Mouse (Mus musculus) forebrain, embryonic 14.5 days (tissue): ENCODE data around the gene Slc35g3. TPM values are rescaled to one million over a fixed set of nuclear protein-coding genes. Genes with fewer than 3 reads are reported as not detected.

Experiments
- ATAC-seq: fragments of 200-750 bp; cut with Nextera tagmentation; 2 replicates; pipeline ENCODE4 v1.8.0; 2017; ENCODE audit warnings: mild to moderate bottlenecking, moderate library complexity
- DNase-seq: peaks from one replicate; pipeline ENCODE4 v3.0.0-alpha.2; 2015; ENCODE audit warnings: low spot score
- H3K27ac ChIP-seq: fragments of 300-500 bp; sonication (generic); 2 replicates; pipeline ENCODE4 v1.5.1; 2014; ENCODE audit warnings: low read depth, mild to moderate bottlenecking, control low read depth, low read length, moderate library complexity
- H3K27me3 ChIP-seq: fragments of 300-500 bp; sonication (generic); replicated peaks from 2 replicates; pipeline ENCODE4 v1.6.1; 2014; ENCODE audit warnings: low read length, control low read depth, mixed read lengths; ENCODE audit not compliant: control insufficient read depth, insufficient read depth
- H3K36me3 ChIP-seq: fragments of 300-500 bp; sonication (generic); 2 replicates; pipeline ENCODE4 v1.6.1; 2014; ENCODE audit warnings: low read length, control low read depth; ENCODE audit not compliant: control insufficient read depth, insufficient read depth
- H3K4me1 ChIP-seq: fragments of 300-500 bp; sonication (generic); 2 replicates; pipeline ENCODE4 v1.6.1; 2014; ENCODE audit warnings: antibody characterized with exemption, low read length, control low read depth; ENCODE audit not compliant: control insufficient read depth, insufficient read depth
- H3K4me2 ChIP-seq: fragments of 300-500 bp; sonication (generic); 2 replicates; pipeline ENCODE4 v1.6.1; 2014; ENCODE audit warnings: mild to moderate bottlenecking, control low read depth, low read length
- H3K4me3 ChIP-seq: fragments of 300-500 bp; sonication (generic); 2 replicates; pipeline ENCODE4 v1.5.1; 2014; ENCODE audit warnings: low read depth, low read length, control low read depth
- H3K9ac ChIP-seq: fragments of 300-500 bp; sonication (generic); 2 replicates; pipeline ENCODE4 v1.6.1; 2014; ENCODE audit warnings: mild to moderate bottlenecking, low read length, control low read depth, moderate library complexity
- H3K9me3 ChIP-seq: fragments of 300-500 bp; sonication (generic); replicated peaks from 2 replicates; pipeline ENCODE4 v1.6.1; 2016; ENCODE audit warnings: low read length, control low read depth, mixed read lengths; ENCODE audit not compliant: control insufficient read depth
- WGBS: fragments of 180-500 bp; shearing (Covaris S2); extraction: QIAGEN DNeasy Blood & Tissue Kit; methylation state at CpG from one replicate; pipeline ENCODE4 v1.1.7; 2014; 5-methylcytosine and 5-hydroxymethylcytosine counted together
- polyA plus RNA-seq: library from polyadenylated mRNA; unstranded; fragments of >200 nt; fragmentation: Nextera tagmentation; extraction: Ambion mirVana; gene quantifications from 2 replicates; pipeline ENCODE4 v1.2.1, GENCODE M21; 2014

Gene Slc35g3
- polyA plus RNA-seq, 1 experiment from 2014 or later, result 0.56 TPM

- Histone ChIP-seq H3K9ac (peak overlapping the region; percentile 75), H3K9me3 (no peaks in the 10 kb centered on the region), H3K4me1 (peaks cover 46% of the 10 kb centered on the region), H3K4me2 (peak overlapping the region; percentile 98), H3K4me3 (peak overlapping the region; percentile 56), H3K36me3 (no peaks in the 10 kb centered on the region), H3K27ac (peak overlapping the region; percentile 70), H3K27me3 (peaks cover 27% of the 10 kb centered on the region)
- ATAC-seq (peak; percentile 29), DNase-seq (peak; percentile 86)
- whole genome bisulfite sequencing, result under 1% methylated on average over 33 of the region's 33 CpGs
Observed at GRCm38 (mm10) chr11:69802648-69803105, 40.9 kb upstream of the Slc35g3 start.

GRCm38 (mm10) chr11:69801379-69801977, 39.7 kb upstream of the Slc35g3 start, which contains the start of gene Fgf11:
Fgf11 (minus strand) TSS chr11:69801857.
- DNase-seq, result no peak
- no peaks in the 10 kb centered on the region for H3K36me3 ChIP-seq
- H3K9ac ChIP-seq, result peak within 1 kb of the TSS; percentile 75
- peaks cover 27% of the 10 kb centered on the region for H3K27me3 ChIP-seq
- peak within 1 kb of the TSS; percentile 98 for H3K4me2 ChIP-seq
- H3K4me1 ChIP-seq, result peaks cover 46% of the 10 kb centered on the region
- no peak for ATAC-seq
- peak within 1 kb of the TSS; percentile 56 for H3K4me3 ChIP-seq
- WGBS, result 1% methylated on average over 33 of the region's 33 CpGs
- no peaks in the 10 kb centered on the region for H3K9me3 ChIP-seq
- H3K27ac ChIP-seq, result peak within 1 kb of the TSS; percentile 88

GRCm38 (mm10) chr11:69800392-69801197, 38.8 kb upstream of the Slc35g3 start:
- Histone ChIP-seq H3K9ac (peak overlapping the region; percentile 73), H3K27ac (peak overlapping the region; percentile 88), H3K4me1 (peaks cover 46% of the 10 kb centered on the region), H3K27me3 (peaks cover 21% of the 10 kb centered on the region), H3K4me2 (peak overlapping the region; percentile 98), H3K4me3 (peak overlapping the region; percentile 56), H3K9me3 (no peaks in the 10 kb centered on the region), H3K36me3 (no peaks in the 10 kb centered on the region)
- ATAC-seq (peak; percentile 80), DNase-seq (peak; percentile 90)
- WGBS, result under 1% methylated on average over 36 of the region's 36 CpGs

GRCm38 (mm10) chr11:69800138-69800391, 38.3 kb upstream of the Slc35g3 start:
- Histone ChIP-seq H3K36me3 (no peaks in the 10 kb centered on the region), H3K4me1 (peaks cover 46% of the 10 kb centered on the region), H3K27ac (peak overlapping the region; percentile 88), H3K9ac (peak overlapping the region; percentile 73), H3K4me2 (peak overlapping the region; percentile 98), H3K27me3 (peaks cover 15% of the 10 kb centered on the region), H3K4me3 (peak overlapping the region; percentile 56), H3K9me3 (no peaks in the 10 kb centered on the region)
- ATAC-seq (peak; percentile 45), DNase-seq (peak; percentile 77)
- under 1% methylated on average over 11 of the region's 11 CpGs for WGBS

- DNase-seq (peak; percentile 68), ATAC-seq (no peak)
- peak overlapping the region; percentile 56 for H3K4me3 ChIP-seq
- WGBS, result 21% methylated on average over 11 of the region's 12 CpGs
- no peaks in the 10 kb centered on the region for H3K36me3 ChIP-seq
- H3K4me1 ChIP-seq, result peaks cover 44% of the 10 kb centered on the region
- peak overlapping the region; percentile 88 for H3K27ac ChIP-seq
- peak overlapping the region; percentile 98 for H3K4me2 ChIP-seq
- H3K9ac ChIP-seq, result peak overlapping the region; percentile 73; the same call in 1 of the 2 replicates
- no peaks in the 10 kb centered on the region for H3K9me3 ChIP-seq
- peaks cover 10% of the 10 kb centered on the region for H3K27me3 ChIP-seq
Observed at GRCm38 (mm10) chr11:69799394-69800137, 37.8 kb upstream of the Slc35g3 start.

- Histone ChIP-seq H3K9ac (no peak overlapping the region), H3K4me3 (no peak overlapping the region), H3K27ac (no peak overlapping the region; the same call in 1 of the 2 replicates), H3K27me3 (peaks cover 5% of the 10 kb centered on the region; the same call in 1 of the 2 replicates), H3K4me2 (no peak overlapping the region), H3K4me1 (peaks cover 27% of the 10 kb centered on the region), H3K9me3 (no peaks in the 10 kb centered on the region), H3K36me3 (no peaks in the 10 kb centered on the region)
- DNase-seq (no peak), ATAC-seq (no peak)
- 80% methylated on average over 7 of the region's 7 CpGs for WGBS
Observed at GRCm38 (mm10) chr11:69797924-69798323, 36.2 kb upstream of the Slc35g3 start.

- ATAC-seq (no peak), DNase-seq (no peak)
- Histone ChIP-seq H3K9me3 (no peaks in the 10 kb centered on the region), H3K27ac (no peak overlapping the region), H3K27me3 (no peaks in the 10 kb centered on the region; the same call in 1 of the 2 replicates), H3K4me3 (peak overlapping the region; percentile 37), H3K4me1 (peaks cover 17% of the 10 kb centered on the region), H3K9ac (peak overlapping the region; percentile 52; the same call in 1 of the 2 replicates), H3K4me2 (peak overlapping the region; percentile 75), H3K36me3 (no peaks in the 10 kb centered on the region)
- 2% methylated on average over 13 of the region's 13 CpGs for WGBS
Observed at GRCm38 (mm10) chr11:69795983-69796435, 34.2 kb upstream of the Slc35g3 start.

- H3K4me1 ChIP-seq, result peaks cover 15% of the 10 kb centered on the region
- peak within 1 kb of the TSS; percentile 75 for H3K4me2 ChIP-seq
- peak within 1 kb of the TSS; percentile 37 for H3K4me3 ChIP-seq
- 3% methylated on average over 52 of the region's 52 CpGs for WGBS
- peak within 1 kb of the TSS; percentile 52 for H3K9ac ChIP-seq
- peak; percentile 93 for ATAC-seq
- H3K27me3 ChIP-seq, result no peaks in the 10 kb centered on the region; the same call in 1 of the 2 replicates
- H3K27ac ChIP-seq, result no peak within 1 kb of the TSS
- peak; percentile 96 for DNase-seq
- no peaks in the 10 kb centered on the region for H3K36me3 ChIP-seq
- H3K9me3 ChIP-seq, result no peaks in the 10 kb centered on the region
Observed at GRCm38 (mm10) chr11:69795168-69795982, 33.6 kb upstream of the Slc35g3 start, which contains the start of gene Chrnb1. Chrnb1 (minus strand) TSS chr11:69795943.
